Mouse (Mus musculus): Measurements from ENCODE around the gene Anapc2. TPM values are rescaled to one million over a fixed set of nuclear protein-coding genes. Genes with fewer than 3 reads are reported as not detected.

The Anapc2 gene
- total and polyA plus RNA-seq, 3 experiments = 9.8 to 67.0 TPM; not detected in 1

GRCm38 (mm10) chr2:25287927-25288649, 15.8 kb downstream of the Anapc2 start, which contains the start of gene Tmem210:
Tmem210 (plus strand) TSS chr2:25288145.
- Histone ChIP-seq H3K79me2 (ENCODE audit: control insufficient read depth, insufficient read depth, low read length, poor library complexity) (no peaks in the 10 kb centered on the region), H3K4me3 (ENCODE audit: control insufficient read depth in 1 of 2, insufficient read depth in 1 of 2, low read depth in 2 of 2, low read length in 2 of 2) (no peak within 1 kb of the TSS), H3K27me3 (ENCODE audit: control insufficient read depth in 1 of 2, insufficient read depth in 2 of 2, low read length in 2 of 2) (no peaks in the 10 kb centered on the region), H3K27ac (ENCODE audit: control insufficient read depth, low read depth, low read length) (peak within 1 kb of the TSS; percentile 50), H3K9me3 (replicated peaks; ENCODE audit: insufficient read depth, low read length) (no peaks in the 10 kb centered on the region), H3K4me1 (ENCODE audit: control insufficient read depth in 1 of 2, insufficient read depth in 2 of 2, low read length in 2 of 2) (peaks cover 7 to 35% of the 10 kb centered on the region in 2 experiments), H3K9ac (ENCODE audit: control insufficient read depth, low read depth, low read length, poor library complexity, severe bottlenecking) (no peak within 1 kb of the TSS), H3K36me3 (ENCODE audit: control insufficient read depth in 1 of 2, insufficient read depth in 2 of 2, low read length in 2 of 2) (peaks cover 0 to 11% of the 10 kb centered on the region in 2 experiments; a peak in 2 of 4 replicates)
- TF ChIP-seq MYB (IDR thresholded peaks at IDR 0.05; ENCODE audit: low read depth, low read length) (no peak), NRF1 (IDR thresholded peaks at IDR 0.05; ENCODE audit: insufficient read depth, low read depth, low read length, poor library complexity, severe bottlenecking) (no peak), UBTF (IDR thresholded peaks at IDR 0.05; ENCODE audit: borderline replicate concordance, insufficient read depth, low read depth, low read length) (no peak), TBP (IDR thresholded peaks at IDR 0.05; ENCODE audit: low read depth, low read length) (no peak), BHLHE40 (IDR thresholded peaks at IDR 0.05; ENCODE audit: borderline replicate concordance, low read depth, low read length) (no peak), ZC3H11A (IDR thresholded peaks at IDR 0.05; ENCODE audit: low read depth, low read length) (no peak), NELFE (IDR thresholded peaks at IDR 0.05; ENCODE audit: low read depth, low read length) (no peak), USF2 (IDR thresholded peaks at IDR 0.05; ENCODE audit: borderline replicate concordance in 1 of 2, insufficient read depth in 1 of 2, low read depth in 1 of 2, low read length in 2 of 2) (no peak), RAD21 (IDR thresholded peaks at IDR 0.05; ENCODE audit: low read depth, low read length) (no peak), GABPA (IDR thresholded peaks at IDR 0.05; ENCODE audit: low read depth, low read length) (no peak)
- no peak for DNase-seq (ENCODE audit: low read depth, low spot score)

- H3K9ac ChIP-seq (ENCODE audit: control insufficient read depth, low read depth, low read length, poor library complexity, severe bottlenecking) = no peak overlapping the region
- no peak for DNase-seq (ENCODE audit: low read depth, low spot score)
- TF ChIP-seq ZC3H11A (IDR thresholded peaks at IDR 0.05; ENCODE audit: low read depth, low read length) (no peak), GABPA (IDR thresholded peaks at IDR 0.05; ENCODE audit: low read depth, low read length) (no peak), TBP (IDR thresholded peaks at IDR 0.05; ENCODE audit: low read depth, low read length) (no peak)
- no peak overlapping the region for H3K4me3 ChIP-seq (ENCODE audit: control insufficient read depth in 1 of 2, insufficient read depth in 1 of 2, low read depth in 2 of 2, low read length in 2 of 2)
- no peak overlapping the region for H3K27ac ChIP-seq (ENCODE audit: control insufficient read depth, low read depth, low read length)
- H3K27me3 ChIP-seq (ENCODE audit: control insufficient read depth in 1 of 2, insufficient read depth in 2 of 2, low read length in 2 of 2) = no peaks in the 10 kb centered on the region
- peaks cover 7 to 35% of the 10 kb centered on the region in 2 experiments for H3K4me1 ChIP-seq (ENCODE audit: control insufficient read depth in 1 of 2, insufficient read depth in 2 of 2, low read length in 2 of 2)
- H3K36me3 ChIP-seq (ENCODE audit: control insufficient read depth in 1 of 2, insufficient read depth in 2 of 2, low read length in 2 of 2) = peaks cover 0 to 11% of the 10 kb centered on the region in 2 experiments; a peak in 2 of 4 replicates
- H3K9me3 ChIP-seq (replicated peaks; ENCODE audit: insufficient read depth, low read length) = no peaks in the 10 kb centered on the region
- H3K79me2 ChIP-seq (ENCODE audit: control insufficient read depth, insufficient read depth, low read length, poor library complexity) = no peaks in the 10 kb centered on the region
Measured at GRCm38 (mm10) chr2:25288734-25289345, 16.6 kb downstream of the Anapc2 start.

GRCm38 (mm10) chr2:25289651-25290050, 17.4 kb downstream of the Anapc2 start, which contains the start of gene Lrrc26:
Lrrc26 (plus strand) TSS chr2:25289915.
- H3K4me3 ChIP-seq (ENCODE audit: control insufficient read depth in 1 of 2, insufficient read depth in 1 of 2, low read depth in 2 of 2, low read length in 2 of 2) = no peak within 1 kb of the TSS
- H3K9ac ChIP-seq (ENCODE audit: control insufficient read depth, low read depth, low read length, poor library complexity, severe bottlenecking) = no peak within 1 kb of the TSS
- H3K27ac ChIP-seq (ENCODE audit: control insufficient read depth, low read depth, low read length) = no peak within 1 kb of the TSS
- H3K9me3 ChIP-seq (replicated peaks; ENCODE audit: insufficient read depth, low read length) = no peaks in the 10 kb centered on the region
- H3K79me2 ChIP-seq (ENCODE audit: control insufficient read depth, insufficient read depth, low read length, poor library complexity) = no peaks in the 10 kb centered on the region
- no peaks in the 10 kb centered on the region for H3K27me3 ChIP-seq (ENCODE audit: control insufficient read depth in 1 of 2, insufficient read depth in 2 of 2, low read length in 2 of 2)
- no peak for DNase-seq (ENCODE audit: low read depth, low spot score)
- TF ChIP-seq CHD1 (IDR thresholded peaks at IDR 0.05; ENCODE audit: low read depth, low read length) = no peak
- no peak for TF ChIP-seq NELFE (IDR thresholded peaks at IDR 0.05; ENCODE audit: low read depth, low read length)
- TF ChIP-seq MXI1 (IDR thresholded peaks at IDR 0.05; ENCODE audit: low read depth, low read length) = no peak
- no peak for TF ChIP-seq CTCF (IDR thresholded peaks at IDR 0.05 in 2 of 3, conservative IDR thresholded peaks at IDR 0.05 in 1 of 3; ENCODE audit: control insufficient read depth in 1 of 3, insufficient read depth in 1 of 3, low read depth in 2 of 3, low read length in 3 of 3, poor library complexity in 1 of 3, severe bottlenecking in 1 of 3)
- no peak for TF ChIP-seq TCF12 (IDR thresholded peaks at IDR 0.05; ENCODE audit: low read depth, low read length)
- peaks cover 0 to 11% of the 10 kb centered on the region in 2 experiments; a peak in 2 of 4 replicates for H3K36me3 ChIP-seq (ENCODE audit: control insufficient read depth in 1 of 2, insufficient read depth in 2 of 2, low read length in 2 of 2)
- H3K4me1 ChIP-seq (ENCODE audit: control insufficient read depth in 1 of 2, insufficient read depth in 2 of 2, low read length in 2 of 2) = peaks cover 7 to 35% of the 10 kb centered on the region in 2 experiments
